Mouse (Mus musculus) urinary bladder, postnatal 10 days (tissue): ENCODE measurements around the gene Irak2.

Experiments
- DNase-seq: peaks from one replicate; pipeline ENCODE4 v3.0.0; 2022; ENCODE audit warnings: low spot score

Gene Irak2

DNA sequence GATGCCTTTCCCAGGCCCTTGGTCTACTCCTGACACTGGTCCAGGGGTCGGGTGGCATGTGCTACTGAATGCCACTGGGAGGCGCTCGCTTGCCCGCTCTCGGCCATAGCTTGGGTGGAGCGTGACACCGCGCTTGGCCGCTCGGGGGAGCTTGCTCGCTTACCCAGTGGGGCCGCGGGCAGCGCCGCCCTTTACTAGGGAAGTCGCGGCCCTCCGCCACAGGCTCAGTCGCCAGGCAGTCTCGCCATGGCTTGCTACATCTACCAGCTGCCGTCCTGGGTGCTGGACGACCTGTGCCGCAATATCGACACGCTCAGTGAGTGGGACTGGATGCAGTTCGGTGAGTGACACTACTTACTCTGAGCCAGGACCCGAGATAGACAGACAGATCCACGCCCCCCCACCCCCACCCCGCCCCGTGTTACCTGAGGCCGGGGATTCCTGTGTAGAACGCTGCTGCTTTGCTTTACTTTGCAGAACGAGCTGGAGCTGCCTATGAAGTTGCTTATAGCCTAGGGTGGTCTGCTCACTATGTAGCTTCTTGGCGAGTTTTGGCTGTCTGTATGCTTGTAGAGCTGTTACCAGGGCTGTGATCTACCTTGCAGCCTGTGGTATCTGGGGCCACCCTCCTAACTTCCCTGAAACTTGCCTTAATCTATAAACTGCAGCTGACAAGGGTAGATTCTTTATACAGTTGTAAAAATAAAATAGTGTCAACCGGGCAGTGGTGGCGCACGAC, at the start of gene Irak2:
TSS of gene Irak2 (plus strand) at position 166 of the 739 bp plus-strand sequence.
- DNase-seq = peak; percentile 75

DNA sequence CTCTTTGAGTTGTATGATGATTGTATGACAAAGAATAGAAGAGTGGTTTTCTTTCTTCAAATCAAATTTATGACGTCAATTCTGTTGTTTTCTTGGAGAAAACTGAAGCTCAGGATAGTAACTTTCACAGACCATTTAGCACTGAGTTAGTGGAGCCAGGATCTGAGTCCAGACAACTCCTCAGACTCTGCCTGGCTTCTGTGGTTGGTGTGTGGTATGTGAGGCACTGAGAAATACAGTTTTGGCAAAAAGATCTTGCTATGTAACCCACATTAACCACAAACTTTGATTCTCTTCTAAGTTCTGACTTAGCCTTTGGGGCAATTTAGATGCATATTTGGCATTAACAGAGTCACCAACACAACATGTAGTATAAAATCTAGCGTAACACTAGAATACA, 45.6 kb upstream of the Irak2 start:
- DNase-seq = no peak

DNA sequence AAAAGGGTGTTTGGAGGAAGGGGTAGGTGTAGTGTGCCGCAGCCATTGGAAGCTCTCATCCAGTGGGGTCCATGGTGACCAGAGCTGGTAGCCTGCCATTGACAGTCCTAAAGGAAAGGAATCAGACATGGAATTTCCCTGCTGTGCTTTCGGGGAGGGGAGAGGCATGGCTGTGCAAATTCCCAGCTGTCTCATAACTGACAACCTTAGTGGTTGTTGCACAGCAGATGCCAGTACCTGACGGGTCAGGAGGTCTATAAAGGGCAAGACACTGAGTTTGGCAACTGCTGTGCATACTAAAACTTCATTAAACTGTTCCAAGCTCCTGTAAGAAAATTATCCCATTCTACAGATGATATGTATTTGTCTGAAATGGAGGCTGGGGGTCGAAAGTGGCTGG, 40.3 kb upstream of the Irak2 start:
- no peak for DNase-seq

DNA sequence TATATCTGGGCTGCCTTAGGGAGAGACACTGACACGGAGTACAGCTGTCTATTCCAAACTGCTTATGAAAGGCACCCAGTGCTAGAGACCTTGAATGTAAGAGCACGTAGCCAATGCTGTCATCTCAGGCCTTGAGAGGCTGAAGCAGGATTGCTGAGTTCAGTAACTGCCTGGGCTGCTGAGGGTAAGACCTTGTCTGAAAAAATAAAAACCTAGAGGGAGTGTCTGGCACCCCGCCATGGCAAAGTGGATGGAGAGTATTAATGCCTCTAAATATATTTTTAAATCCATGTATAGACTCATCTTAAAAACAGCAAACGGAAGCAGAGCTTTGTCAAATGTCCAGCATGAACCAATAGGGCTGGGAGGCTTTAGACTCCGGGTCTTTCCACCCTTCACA, 38.4 kb upstream of the Irak2 start:
- DNase-seq = no peak

DNA sequence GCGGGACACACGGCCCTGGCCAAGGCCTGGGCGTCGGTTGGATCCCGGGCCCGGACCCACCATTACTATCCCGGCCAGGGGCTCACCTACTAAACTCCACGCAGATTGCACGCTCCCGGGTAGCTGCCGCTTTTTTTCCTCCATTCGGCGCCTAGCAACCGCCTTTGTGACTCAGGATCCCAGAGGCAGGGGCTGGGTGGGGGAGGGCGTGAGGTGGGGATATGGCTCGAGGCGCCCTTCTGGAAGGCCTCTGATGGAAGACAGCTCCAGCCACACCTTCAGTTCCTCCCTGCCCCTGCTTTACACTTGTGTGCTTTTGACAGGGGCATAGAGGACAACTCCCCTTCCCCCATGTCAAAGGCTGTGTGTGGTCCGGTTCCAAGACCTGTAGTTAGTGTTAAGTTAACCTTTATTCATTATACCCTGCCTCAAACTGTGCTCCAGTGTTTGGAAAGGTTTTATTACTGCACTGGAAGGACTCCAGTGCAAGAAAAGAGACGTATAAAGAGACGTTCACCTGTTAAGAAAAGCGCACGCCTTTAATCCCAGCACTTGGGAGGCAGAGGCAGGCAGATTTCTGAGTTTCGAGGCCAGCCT, 37.6 kb upstream of the Irak2 start, which contains the start of gene Fancd2os:
TSS of gene Fancd2os (minus strand) at position 173 of the 597 bp plus-strand sequence.
- DNase-seq = no peak

DNA sequence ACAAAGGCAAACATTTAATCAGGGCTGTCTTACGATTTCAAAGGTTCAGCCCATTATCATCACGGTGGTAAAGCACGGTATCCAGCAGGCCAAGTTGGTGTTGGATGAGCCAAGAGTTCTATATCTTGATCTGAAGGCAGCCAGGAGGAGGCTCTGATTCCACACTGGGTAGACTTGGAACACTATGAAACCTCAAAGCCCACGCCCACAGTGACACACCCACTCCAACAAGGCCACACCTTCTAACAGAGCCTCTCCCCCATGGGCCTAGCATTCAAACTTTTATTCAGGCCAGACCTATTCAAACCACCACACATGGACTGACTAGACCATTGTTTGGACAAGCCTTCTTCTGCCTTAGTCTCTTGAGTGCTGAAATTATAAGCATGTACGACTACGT, 35.4 kb upstream of the Irak2 start:
- DNase-seq = no peak

DNA sequence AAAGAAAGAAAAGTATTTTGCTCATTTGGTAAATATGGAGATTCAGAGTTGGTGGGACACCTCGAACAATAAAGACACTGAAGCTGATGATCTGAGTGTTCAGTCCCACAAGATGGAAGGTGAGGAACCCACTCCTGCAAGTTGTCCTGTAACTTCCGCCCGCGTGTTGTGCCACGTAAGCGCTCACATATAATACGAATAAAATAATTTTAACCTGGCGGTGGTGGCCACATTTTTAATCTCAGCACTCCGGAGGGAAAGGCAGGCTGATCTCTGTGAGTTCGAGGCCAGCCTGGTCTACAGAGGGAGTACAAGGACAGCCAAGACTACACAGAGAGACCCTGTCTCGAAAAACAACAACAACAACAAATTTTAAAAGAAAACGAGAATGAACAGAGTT, 34.3 kb upstream of the Irak2 start:
- DNase-seq = no peak

DNA sequence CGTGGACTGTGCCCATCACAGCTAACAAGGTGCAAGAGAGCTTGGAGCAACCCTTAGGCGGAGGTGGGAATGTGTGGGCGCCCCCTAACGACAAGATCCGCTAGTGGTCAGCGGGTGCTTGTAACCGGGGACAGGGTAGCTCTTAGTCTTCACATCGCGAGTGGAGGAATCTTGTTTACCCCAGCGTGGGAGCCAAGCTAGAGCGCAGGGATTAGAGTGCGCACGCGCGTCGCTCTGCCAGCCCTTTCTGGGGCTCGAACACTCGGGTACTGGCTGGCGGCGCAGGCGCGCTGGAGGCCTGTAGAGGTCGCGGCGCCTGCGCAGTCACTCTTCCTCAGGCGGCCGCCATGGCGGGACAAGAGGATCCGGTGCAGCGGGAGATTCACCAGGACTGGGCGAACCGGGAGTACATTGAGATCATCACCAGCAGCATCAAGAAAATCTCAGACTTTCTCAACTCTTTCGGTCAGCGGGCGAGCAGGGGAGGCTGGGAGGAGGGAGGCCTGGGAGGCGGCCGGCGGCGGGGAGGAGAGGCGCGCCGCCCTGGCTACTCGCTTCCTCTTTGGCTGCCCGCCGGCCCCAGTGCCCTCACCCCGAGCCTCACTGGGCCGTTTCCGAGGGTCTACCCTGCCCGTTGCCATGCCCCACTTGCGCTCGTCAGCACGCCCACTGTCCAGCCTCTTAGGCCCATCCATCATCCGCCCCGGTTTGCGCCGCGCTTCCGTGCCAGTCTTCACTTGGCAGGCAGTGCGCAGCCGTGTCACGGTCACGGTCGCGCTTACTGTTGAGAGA, 33.6 kb upstream of the Irak2 start, which contains the start of gene Brk1:
TSS of gene Brk1 (plus strand) at position 341 of the 792 bp plus-strand sequence.
- peak; percentile 54 for DNase-seq

DNA sequence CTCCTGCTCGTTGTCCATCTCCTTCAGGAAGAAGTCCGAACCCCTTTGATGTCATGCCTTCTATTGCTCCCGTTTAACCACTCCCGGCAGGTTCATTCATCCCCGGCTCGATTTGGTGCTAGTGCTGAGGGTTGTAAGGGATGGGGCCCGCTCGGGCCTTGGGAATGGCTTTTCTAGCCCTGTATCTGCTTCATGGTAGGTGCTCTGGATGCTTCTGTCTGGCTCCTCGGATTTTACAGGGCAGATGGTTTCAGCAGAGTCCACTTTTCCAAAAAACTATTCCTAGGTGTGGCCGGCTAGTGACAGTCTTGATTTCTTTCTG, 33.1 kb upstream of the Irak2 start:
- DNase-seq = no peak

DNA sequence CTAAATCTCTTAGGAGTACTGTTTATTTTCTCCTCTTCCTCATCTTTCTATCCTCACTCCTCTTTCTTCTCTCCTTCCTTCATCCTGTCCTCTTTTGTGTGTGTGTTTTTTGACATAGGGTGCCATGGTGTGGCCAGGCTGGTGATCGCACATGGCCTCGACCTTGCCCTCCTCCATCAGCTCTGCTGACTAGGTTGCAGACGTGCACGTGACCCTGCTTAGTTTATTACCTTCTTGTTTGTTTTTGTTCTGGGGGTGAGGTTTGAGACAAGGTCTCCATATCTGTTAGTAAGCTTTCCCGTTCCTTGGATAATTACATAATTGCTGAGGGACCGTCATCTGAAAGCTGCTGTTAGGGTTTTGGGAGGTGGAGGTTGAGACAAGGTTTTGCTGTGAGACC, 29.4 kb upstream of the Irak2 start:
- no peak for DNase-seq

DNA sequence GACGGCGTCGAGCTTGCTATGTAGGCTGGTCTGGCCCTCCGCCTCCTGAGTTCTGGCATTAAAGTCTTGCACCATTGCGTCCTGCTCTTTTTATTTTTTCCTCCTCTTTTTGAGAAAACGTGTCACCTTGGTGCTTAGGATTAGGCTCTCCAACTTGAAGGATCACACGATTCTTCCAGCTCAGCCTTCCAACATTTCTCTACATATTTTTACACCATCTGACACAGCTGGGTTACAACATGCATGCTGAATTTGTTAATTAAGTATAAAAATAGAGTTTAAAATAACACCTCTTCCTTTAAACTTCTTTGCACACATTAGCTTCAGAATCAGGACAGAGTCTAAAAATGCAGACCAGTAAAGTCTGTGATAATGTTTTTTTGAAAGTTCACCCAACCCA, 29.0 kb upstream of the Irak2 start:
- DNase-seq = no peak

DNA sequence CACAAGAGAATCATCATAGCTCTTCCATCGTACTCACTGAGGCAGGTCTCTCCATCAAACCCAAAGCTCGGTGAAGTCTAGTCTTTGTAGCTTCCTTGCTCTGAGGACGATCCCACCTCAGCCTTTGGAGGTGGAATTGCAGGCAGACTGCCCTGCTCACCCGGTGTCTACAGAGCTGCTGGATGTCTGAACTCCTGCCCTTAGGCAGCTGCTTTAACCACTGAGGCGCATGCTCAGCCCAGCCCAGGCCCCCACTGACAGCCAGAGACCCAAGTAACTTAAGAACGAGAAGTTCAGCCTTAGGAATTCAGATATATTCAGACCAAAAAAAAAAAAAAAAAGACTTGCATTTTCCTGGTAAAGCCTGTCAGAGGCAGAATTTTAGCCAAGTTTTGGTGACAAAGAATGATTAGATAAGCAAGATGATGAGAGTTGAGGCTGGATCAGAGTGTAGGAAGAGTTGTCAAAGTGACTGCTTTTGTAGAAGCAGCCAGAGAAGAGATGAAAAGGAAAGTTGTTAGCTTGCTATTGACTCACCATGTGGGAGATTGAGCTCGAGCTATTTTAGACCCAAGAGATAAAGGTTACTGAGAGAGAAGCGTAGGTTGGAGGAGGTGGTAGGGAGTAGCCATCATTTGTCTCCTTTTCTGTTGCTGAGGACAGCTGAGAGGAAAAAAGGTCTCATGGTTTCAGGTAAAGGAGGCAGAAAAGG, 25.9 kb upstream of the Irak2 start:
- DNase-seq = no peak

DNA sequence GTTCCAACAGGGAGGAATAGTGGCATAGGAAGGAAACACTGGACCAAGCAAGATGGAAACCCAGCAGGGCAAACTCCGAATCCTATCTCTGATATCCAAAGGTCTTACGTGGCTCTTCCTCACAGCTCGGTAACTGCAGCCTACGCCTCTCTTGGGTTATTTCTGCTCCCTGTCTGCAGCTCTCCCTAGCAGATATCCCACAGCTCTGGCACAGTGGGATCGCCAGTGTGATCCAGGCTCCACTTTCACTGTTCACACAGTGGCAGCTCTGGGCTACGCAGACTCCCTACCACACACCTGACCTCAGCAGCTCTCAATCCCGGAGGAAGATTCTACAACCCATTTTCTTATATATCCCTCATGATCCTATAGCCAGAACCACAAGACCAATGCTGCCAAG, 24.1 kb upstream of the Irak2 start:
- DNase-seq = no peak

DNA sequence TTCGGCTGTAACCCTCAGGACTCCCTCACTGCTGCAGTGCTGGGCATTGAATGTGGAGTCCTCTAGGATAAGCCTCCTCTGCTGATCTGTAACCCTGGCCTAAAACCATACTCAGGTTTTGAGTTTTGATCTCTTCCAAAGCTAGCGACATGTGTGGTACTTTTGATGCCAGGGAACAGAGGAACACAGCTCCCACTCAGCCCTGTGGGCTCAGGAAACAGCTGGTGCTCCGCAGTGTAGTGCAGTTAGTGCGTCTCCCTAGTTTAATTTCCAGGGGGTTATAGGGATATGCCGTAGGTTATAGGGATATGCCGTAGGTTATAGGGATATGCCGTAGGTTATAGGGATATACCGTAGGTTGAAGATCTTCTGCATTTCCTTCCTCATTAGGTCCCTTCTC, 23.3 kb upstream of the Irak2 start:
- DNase-seq = no peak

DNA sequence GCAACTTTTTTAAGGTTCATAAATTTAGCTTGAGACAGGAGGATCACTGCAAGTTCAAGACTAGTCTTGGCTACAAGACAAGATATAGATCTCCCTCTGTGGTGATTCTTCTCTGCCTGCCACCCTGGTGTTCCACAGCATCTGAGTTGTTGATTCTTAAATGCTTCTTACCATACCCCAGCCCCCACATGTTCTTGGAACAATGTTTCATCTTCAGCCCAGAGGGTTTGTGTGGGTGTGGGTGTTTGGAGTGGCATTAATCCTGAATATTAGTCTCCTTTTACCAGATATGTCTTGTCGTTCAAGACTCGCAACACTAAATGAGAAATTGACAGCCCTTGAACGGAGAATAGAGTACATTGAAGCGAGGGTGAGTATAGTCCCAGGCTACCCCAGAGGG, 22.8 kb upstream of the Irak2 start:
- no peak for DNase-seq

DNA sequence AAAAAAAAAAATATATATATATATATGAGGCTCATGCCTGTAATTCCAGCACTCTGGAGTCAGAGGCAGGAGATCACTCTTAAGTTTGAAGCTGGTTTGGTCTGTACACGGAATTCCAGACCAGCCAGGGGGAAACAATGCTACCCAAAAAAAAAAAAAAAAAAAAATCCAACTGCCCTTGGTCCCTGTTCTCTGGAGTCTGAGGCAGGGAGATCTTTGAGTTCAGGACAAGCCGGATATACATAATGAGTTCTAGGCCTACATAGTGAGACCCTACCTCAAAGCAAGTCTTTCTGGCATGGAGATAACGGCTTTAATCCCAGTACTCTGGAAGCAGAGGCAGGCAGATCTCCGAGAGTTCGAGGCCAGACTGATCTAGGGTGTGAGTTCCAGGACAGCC, 14.9 kb upstream of the Irak2 start:
- no peak for DNase-seq

DNA sequence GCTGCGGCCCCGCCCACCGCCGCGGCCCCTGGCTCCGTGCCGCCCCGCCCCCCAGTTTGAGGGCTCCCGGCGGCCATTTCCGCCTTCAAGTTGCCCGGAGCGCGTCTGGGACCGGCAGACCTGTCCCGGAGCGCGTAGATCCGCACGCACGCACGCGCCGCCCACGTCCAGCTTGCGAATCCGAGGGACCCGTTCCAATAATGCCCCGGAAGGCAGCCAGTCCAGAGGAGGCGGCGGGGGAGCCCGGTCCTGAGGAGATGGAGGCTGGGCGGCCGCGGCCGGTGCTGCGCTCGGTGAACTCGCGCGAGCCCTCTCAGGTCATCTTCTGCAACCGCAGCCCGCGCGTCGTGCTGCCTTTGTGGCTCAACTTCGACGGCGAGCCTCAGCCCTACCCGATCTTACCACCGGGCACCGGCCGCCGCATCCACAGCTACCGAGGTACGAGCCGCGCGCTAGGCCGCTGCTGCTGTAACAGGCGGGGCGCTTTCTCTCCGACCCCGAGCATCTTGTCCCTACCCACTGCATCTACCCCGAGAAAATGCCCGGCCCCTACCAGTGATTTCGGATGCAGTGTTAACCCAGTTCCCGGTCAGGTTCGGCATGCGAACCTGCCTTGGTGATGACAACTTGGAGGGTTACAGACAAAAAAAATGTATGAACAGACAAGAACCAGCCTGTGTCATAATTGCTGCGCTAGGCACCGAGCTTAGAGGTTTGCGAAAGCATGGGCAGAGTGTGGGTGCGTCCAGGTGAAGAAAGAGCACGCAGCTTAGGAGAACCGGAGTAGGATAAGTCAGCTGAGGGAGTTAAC, 14.1 kb upstream of the Irak2 start, which contains the start of gene Vhl:
TSS of gene Vhl (plus strand) at position 19 of the 811 bp plus-strand sequence.
- DNase-seq = peak; percentile 61

DNA sequence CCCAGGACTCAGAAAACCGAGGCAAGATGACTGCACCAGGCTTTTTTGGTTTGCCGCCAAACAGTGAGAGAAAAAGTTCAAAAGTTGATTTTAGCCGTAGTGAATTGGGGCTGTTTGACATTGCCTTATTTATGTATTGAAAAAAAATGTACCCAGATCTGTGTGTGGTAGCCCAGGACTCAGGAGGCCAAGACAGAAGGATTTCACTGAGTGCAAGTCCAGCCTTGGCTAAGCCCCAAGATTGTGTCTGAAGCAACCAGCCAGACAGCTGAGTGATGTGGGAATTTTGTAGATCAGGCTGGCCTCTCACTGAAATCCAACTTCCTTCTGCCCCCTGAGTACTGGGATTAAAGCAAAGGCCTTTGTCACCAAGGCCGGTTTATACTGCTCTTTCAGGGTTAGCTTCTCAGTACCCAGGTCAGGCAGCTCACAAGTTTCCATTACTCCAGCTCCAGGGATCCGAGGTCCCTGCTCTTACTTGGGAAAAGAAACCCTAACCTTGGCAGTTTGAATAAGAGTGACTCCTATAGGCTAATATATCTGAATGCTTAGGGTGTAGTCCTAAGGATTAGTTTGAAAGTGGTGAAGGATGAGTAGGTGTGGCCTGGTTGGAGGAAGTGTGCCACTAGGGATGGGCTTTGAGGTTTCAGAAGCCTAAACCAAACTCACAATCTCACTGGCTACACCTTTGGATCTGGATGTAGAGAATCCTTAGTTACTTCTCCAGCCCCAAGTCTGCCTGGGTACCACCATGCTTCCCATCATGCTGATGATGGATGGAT, 13.1 kb upstream of the Irak2 start:
- DNase-seq = no peak

DNA sequence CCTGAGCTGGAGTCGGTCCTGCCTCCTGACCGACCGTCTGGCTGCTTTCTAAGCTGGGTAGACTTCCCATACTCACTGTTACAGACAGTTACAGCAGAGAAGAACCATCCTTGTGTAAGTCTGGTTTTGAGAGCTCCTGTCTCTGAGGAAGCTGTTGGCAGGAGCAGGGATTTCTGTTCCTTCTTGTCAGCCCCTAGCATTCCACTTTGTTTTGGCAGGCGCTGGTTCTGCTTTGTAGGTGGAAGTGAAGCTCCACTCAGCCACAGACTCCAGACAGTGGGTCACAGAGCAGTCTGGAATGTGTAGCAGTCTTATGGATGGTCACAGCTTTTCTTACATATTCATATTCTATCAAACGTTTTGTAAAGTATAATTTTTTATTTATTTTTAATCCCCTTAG, 7.9 kb upstream of the Irak2 start:
- DNase-seq = no peak

DNA sequence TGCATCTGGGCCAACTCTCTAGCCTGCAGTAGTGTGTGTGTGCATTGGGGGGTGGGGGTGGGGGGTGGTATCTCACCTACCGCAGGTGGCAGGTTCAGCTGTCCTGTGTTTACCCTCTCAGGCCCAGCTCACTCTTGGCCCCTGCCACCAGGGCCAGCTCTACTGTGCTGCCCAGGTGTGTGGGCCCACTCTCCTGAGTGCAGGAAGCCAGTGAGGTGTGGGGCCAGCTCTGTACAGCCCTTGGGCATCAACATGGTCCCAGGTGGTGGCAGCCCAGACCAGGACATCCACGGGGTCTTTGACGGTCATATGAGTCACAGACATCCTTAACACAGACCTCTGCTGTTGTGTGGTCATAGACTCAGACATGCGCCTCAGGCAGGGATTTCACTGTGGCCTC, 5.4 kb upstream of the Irak2 start:
- no peak for DNase-seq

DNA sequence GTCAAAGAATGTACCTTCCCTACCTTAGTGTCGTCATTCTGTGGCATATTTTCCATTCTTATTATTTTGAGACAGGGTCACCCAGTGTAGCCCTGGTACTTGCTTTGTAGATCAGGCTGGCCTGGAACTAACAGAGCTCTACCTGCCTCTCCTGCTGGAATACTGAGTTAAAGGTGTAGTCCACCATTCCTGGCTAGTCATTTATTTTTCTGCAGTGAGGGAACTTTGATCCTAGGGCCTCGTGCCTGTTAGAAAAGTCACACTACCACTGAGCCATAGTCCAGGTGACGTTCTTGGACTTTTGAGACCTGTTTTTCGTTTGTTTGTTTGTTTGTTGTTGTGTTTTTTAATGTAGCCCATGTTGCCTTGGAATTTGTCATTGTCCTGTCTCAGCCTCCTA, 934 bp downstream of the Irak2 start:
- no peak for DNase-seq
